Mouse (Mus musculus) cerebellum, postnatal 4 days (tissue): Measurements from ENCODE around the gene Enah.

Experiments used
- DNase-seq, 2 experiments: peaks; one replicate each; pipeline ENCODE4 v3.0.0; 2022; ENCODE audit warnings: low spot score in 2 of 2, mixed read lengths in 1 of 2

Gene Enah

DNA sequence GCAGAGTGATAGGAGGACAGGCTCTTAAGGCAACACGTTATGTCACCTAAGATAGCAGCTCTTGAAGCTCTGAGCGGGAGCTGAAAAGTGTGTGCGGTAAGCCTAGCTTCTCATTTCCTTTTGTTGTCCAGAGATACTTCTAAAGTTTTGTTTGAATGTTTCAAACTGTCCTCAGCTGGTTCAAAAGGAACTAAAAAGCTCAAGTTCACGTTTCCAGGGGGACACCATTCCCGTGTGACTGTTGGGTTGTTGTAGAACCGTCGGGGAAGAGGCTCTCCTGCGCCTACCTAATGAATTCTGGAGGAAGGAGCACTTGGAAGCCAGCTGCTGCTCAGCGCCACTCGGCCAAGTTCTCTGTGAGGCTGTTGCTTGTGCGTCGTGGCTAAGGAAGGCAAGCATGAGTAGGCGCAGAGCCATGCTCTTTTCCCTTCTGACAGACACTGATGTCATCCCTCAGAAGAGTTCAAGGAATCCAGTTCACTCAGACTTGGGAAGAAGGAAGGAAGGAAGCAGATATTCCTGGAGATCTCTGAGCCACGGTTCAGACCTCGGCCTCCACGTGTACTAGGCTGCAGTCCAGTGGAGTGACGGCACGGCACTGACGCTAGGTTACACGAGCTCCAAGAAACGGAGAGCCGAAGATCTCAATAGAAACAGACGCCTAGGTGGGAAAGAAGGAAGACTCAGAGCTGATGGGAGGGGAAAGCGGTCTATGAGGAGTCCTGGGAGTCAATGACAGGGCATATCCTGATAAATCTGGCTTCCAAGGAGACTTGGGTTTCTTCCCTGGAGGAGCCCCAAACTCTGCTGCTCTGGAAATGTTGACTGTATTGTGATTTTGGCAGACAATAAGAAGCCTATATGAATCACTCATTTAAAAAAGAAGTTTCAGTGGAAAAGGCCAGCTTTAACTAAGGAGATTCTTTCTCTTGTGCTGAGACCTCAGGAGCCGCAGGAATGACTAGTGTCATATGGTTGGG is 8.7 kb upstream of the Enah start:
- DNase-seq, result no peak

DNA sequence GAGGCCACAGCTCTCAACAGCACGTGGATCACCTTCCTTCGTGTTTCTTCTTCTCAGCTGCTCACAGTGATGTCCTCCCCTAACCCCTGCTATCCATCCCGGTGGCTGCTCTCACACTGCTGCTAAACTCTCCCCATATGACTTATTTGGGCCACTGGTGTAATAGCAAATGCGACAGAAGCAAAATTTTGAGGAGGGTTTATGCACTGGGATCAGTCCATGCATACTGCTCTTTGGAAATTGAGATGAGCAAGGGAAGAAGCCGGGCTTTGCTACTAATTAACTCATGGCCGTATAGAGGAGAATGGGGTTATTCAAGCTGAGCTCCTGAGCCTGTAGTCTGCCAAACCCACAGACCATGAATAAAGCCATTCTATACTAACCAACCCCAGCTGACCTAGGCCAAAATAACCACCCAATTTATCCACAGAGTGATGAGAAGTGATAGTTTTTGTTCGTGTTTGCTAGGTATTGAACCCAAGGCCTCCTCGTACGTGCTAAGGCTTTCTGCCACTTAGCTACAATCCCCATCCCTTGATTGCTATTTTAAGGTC is 7.7 kb upstream of the Enah start:
- no peak for DNase-seq

DNA sequence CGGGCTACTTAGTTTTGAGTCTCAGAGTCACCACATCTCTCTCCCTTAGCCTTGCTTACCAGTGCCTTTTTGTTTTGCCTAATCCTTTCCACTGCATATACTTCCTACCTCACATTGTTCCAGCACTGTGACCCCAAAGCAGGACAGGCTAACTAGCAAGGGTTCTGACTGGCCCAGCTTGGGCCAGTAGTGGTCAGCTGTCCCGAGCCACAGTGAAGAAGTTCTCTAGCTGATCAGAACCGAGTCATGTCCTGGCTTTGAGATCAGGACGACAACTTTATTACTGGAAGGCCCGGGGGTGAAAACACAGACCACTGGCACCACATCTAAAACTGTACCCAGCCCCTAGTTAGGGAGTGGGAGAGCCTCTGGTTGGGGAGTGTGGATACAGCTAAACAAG is 7.0 kb upstream of the Enah start:
- no peak for DNase-seq

DNA sequence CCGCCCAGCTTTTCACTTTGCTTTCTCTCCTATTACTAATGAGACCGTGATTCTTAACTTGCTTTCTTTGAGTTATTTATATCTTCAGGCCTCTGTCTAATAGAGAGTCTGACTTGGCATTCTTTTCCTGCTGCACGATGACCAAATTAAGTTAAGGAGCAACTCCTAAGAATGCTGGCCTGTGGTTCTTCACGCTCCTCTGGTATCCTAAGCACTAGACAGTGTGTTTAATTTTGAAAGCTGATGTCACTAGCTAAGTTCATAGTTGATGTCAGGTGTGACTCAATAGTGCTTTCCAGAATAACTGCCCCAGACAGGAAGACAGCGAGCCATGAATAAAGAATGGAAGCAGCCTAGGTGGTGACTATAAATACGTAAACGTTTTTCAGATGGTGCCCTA is 6.3 kb upstream of the Enah start:
- DNase-seq, result no peak

DNA sequence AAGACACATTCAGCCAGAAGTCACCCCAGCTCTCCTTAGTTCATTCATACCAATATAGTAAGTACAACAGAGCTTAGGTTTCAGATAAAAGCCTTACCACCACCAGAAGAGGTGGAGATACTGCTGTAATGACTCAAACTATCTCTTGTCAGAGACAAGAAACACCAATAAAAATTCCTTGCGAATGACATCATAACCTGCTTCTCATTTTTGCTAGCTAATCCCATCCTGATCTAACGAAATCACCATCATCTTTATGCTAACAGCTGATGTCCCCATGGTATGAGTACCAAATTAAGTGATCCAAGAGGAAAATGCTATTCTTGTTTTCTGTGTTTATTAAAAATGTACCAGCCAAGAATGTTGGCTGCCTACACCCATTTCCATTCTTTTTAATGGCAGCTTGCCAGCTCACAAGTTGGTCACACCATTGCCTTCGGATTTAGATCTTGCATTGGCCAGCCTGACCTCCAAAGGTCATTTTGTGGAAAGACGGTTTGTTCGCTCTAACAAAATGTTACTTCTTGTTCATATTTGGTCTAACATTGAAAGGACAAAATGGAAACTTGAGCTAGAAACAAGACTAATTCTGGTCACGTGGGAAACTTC is 2.0 kb upstream of the Enah start:
- DNase-seq, result no peak

DNA sequence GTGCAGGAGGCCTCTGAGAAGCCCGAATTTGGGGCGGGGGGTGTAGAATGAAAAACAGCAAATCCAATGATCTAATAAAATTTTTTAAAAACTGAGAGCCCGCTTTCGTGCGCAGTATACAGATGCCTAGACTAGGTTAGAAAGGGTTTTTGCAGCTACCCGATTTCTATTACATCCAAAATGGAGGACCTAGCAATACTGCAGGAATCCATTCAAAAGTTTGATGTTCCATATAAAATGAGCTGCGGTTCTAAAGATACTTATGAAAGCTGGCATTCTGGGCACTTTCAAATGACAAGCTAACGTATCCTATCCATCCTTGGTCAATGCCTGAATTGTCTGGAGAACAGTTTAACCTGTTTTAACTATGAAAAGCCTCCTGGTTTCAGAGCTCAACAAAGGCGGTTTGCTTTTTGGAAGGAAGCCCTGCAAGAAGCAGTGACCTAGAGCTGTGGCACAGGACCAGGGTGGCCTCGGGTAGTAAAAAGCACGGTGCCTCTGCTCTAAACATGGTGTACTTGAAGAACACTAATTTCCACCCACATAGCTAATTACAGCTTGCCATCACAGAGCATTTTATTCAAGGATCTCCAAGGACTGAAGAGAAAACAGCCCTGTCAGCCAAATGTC is 1.2 kb upstream of the Enah start:
- DNase-seq, result no peak

DNA sequence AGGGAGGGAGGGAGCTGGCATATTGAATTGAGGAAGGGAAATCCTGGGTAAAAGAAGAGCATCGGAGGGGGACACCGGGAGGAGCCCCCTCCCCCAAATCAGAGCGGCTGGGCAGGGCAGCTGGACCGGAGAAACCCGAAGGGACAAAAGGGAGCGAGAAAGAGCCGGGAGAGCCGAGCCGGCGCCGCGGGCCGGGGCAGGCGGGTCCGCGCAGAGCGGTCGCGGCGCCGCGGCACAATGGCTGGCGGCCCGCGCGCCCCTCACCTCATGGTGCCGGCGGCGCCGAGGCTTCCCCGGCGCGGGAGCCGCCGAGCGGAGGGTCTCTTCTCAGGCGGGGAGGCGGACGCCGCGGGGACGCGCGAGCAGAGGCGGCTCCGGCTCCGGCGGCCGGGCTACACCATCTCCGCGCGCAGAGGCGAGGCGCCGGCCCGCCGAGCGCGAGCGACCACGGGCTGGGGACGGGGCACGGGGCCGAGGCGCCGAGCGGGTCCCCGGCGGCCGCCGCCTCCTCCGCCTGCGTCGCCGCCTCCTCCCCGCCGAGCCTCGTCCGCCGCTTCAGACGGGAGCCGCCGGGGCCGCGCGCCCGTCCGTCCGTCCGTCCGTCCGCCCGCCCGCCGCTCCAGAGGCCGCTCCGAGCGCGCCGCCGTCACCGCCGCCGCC is 394 bp downstream of the Enah start:
- no peak for DNase-seq

DNA sequence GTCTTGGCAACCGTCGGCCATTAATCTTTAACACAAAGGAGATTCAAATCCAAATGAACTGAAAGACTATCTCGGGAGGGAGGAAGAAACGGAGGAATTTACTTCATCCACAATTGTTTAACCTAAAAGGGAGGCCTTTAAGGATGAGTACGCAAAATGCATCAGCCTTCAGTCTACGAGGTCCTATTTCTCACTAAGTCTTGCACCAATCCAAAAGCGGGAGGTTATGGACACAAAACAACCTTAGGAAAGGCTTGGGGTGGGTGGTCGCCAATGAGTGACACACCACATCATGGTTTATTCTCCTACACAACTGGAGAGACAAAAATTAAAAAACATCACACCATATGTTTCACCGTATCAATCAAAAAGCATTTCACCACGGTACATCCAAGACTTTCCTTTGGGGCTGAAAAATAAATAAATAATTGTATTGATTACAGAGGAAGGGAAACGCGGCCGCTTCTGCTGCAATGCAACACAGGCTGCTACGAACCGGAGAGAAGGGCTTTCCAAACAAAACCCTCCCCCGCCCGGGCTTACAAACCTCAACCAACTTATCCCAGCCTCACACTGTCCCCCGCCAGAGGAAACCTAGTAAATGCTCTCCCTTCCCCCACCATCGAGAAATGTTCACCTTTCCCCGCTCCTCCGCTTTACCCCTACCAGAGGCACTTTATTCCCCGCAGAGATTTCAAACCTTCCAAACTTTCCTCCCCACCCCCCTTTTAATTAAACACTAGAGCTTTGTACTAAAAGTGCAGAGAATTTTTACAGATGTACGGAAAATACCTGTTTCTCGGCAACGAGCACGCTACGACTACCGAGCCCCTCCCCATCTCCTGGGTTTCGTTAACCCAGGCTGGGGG is 1.2 kb downstream of the Enah start:
- peak in 1 of 2 experiments; percentile 47 for DNase-seq

DNA sequence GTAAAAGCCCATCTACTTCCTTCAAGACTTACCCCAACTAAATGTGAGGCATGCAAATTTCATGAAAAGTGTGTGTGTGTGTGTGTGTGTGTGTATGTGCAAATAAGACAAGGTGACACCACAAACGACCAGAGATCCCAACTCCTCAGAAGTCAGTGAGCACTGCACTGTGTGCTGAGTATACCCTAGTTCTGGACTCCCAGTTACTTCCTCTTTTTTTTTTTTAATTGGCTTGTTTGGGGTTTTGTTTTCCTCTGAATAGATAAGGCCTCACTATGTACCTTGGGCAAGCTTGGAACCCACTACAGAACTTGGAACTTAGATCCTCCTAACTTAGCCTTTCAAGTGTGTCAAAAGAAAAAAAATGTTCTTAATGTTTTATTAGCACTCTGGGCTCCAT is 14.0 kb downstream of the Enah start:
- DNase-seq, result no peak

DNA sequence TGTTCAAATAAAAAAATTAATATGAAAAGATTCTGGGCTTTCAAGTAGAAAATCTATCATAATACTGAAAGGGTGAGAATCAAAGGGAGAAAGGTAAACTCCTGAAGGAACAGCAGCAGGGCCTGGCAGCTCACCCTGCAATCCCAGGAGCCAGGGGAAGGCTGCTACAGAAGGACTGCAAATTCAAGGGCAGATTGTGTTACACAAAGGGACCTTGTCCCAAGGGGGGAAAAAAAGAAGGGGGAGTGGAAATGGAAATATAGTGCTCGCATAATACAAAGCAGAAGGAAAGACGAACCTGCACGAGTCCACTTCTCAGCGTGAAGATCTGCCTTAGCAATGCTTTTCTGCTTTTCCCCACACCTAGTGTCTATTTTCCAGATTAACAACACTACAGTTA is 21.1 kb downstream of the Enah start:
- DNase-seq, result no peak

DNA sequence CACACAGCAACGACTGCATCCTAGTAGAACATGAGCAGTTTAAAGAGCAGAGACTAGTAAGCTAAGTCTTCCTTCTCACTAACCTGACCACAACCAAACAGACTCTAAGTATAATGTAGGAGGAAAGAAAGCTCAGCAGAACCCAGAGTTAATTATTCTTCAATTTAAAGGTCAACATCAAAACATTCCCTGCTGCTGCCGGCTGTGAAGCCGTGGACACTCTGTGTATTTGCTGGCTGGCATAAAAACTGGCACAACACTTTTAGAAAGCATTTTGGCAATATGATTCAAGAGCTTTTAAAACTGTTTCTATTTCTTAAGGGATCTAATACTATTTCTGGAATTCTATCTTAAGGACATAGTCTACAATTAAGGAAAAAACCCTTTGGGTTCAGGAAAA is 22.0 kb downstream of the Enah start:
- DNase-seq, result no peak

DNA sequence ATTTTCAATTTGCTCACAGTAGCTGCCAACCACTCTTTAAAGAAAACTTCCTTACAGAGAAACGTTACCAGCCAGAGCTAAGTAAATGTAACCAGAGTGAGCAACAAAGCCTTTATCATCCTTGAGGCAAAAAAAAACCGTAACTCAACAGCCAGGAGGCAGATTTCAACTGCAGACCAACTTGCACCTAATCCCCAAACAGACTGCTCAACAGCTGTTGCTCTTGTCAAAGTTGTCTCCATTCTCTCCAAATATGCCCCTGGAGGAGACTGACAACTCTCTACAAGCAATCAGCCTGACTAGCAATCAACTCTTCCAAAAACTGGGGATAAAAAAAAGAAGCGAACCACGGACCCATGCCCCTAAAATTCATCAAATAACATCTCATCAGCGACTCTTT is 26.2 kb downstream of the Enah start:
- no peak for DNase-seq

DNA sequence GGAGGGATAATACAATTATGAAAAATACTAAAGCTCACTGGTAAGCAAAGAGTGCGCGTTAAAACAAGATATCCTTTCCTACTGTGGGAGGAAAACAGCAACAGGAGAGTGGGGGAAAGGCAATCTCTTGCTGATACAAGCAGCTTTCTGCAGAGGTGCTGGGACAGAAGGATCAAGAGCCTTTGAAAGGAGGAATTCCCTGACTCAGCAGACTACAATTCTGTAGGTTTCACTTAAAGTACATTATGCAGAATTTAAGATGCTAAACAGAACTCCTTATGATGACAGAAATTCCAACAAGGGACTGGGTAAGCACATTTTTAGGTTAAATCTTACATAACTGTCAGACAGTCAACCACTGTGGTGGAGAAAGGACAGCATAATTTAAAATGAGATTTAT is 31.4 kb downstream of the Enah start:
- DNase-seq, result no peak

DNA sequence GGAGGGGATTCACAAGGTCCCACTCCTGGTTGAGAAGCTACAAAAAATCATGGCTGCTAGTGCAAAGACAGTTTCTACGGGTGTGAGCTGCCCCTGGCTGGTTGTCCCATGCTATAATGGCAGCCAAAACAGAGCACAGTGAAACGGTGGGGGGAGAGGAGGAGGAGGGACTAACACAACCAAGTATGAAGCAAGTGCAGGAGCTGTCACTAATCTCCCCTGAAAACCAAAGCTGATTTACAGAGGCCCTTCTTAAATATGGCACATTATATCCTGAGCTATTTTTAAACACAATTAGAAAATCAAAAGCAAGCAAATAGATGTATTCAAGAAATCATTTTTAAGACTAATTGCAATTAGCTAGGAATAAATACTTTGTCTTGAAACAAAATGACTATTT is 32.6 kb downstream of the Enah start:
- DNase-seq, result no peak

DNA sequence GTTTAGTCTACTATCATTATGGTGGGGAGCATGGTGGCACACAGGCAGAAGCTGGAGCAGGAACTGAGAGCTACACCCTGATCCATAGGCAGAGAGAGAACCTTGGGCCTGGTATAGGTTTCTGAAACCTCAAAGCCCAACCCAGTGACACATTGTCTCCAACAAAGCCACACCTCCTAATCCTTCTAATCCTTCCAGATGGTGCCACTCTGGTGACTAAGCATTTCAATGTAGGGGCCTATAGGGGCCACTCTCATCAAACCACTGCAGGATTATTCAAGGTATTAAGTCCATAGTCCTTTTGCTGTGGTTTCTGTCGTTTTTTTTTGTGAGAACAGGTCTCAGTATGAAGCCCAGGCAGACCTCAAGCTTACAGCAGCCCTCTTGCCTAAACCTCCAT is 33.9 kb downstream of the Enah start:
- DNase-seq, result no peak

DNA sequence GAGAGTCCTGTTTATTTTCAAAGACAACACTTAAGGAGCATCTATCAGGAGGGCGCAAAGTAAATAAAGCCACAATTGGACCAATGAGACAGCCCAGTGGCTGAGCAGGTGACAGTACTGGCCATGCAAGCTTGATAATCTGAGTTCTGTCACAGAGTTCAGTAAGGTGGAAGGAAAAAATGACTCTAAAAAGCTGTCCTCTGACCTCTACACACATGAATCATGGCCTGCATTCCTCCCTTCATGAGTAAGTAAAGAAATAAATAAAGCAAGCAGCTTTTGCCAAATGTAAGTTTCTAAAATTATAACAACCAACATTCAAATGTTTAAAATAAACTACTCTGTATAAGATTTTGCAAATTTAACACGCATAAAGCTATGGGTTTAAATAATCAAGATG is 35.0 kb downstream of the Enah start:
- DNase-seq, result no peak

DNA sequence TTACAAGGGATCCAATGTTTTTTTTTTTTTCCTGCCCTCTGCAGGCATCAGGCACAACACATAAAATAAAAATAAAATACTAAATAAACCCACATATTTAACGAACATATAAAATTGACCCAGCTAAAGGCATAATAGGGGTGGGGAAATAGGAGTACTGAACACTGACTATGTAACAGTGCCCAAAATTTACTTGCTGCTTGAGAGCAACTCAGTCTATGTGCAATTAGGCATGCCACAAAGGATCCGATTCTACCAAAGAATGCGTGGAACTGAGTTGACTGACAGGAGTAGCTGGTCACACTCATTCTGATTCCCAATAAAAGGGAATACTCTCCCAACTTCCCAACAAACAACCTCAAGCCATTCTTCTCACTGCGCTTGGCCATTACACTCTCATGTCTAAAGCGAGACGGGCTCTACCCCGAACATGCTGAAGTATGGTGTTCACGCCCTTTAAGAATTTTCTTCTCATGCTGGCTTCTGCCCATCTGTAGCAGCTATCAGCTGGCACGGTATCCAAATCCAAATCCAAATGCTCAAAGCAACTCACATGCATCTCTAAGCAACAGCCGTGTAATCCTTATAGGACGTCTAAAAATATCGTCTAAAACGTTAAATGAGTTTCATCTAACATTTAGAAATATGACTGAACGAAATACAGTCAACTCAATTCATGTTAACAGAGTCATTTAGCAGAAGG is 39.6 kb downstream of the Enah start:
- DNase-seq, result no peak

DNA sequence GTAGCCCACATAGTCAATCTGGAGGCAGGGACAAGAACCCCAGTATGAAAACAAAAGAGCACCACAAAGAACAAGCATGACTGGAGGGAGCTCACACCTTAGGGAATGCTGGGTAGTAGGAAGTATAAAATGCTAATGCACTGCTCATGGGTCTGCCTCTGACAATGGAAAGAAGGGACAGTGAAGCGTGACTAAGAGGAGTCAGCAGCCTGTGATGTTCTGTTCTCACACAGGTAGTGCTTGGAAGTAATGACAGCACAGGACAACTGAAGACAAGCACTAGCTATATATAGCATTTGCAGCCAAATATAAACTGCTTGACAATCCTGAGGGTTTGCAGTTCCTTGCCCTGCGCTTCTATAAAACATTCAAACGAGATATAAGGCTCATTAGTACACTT is 44.3 kb downstream of the Enah start:
- DNase-seq, result no peak

DNA sequence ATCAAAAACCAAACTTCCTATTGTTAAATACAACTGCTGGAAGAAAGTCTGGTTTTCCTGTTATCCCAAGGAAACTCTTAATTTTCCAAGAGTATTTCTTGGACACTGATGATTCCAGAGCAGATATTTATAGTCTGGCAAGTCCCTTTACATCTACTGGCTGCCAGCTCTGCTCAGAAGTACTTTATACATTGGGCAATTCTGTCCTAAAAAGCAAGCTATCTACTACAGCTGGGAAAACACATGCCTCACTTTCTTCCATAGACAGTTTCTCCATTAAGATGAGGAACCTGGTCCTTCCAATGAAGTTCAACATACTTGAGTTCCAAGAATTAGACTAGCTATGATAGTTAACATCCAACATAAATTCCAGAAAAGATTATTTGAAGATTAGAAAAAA is 44.9 kb downstream of the Enah start:
- no peak for DNase-seq

DNA sequence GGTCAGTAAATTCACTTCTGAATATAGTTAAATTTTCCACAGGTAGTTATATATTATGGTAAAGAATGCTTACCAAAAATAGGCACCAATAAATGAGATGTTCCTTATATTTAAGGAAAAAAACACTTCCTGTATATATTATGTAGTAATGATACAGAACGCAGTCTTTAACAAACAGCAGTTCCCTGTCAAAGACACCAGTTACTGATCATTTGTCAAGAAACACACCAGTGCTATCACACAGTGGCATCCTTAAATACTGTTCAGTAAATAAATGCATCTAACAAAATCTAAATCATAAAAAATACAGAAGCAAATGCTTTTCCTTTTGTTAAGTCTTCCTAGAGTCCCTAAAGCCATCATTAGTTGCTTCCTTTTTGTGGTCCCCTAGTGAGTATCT is 54.5 kb downstream of the Enah start:
- no peak for DNase-seq
